Mouse (Mus musculus) retina, embryonic 14.5 days (tissue): ENCODE data around the gene Pla2g4a.

Experiments used
- DNase-seq: peaks from one replicate; pipeline ENCODE4 v3.0.0-alpha.2; 2015; ENCODE audit warnings: low spot score

Gene Pla2g4a

DNA sequence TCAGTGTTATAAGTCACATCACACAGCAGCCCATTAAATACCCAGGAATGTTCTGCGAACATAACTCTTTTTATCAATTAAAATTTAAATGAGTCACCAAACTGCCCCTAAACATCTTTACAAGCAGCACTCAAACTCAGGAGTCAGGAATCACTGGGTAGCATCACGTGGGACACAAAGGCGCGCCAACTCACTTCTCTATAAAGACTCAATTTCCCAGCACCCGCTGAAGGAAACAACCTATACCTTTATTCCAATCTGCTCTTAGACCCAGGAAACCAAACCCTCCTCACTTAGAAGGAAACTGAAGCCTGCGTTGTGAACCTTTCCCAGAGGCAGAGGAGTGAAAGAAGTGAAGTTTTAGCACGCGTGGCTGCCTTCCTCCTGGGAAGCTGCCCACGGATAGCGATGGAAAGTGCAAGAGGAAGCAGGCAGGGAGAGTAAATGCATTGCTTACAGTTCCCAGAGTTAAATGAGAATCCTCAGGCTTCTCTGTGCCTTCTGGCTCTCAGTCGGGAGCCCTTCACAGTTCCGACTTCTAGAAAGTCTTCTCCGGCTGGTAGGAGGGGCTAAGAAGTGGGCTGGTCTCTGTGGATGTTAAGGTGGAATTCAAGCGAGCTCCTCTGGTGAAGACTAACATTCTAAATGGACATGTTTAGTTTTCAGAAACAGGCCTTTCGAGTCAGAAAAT lies at the start of gene Pla2g4a:
Gene Pla2g4a (minus strand): TSS at position 557 of the 691 bp plus-strand sequence.
- DNase-seq: peak; percentile 37

DNA sequence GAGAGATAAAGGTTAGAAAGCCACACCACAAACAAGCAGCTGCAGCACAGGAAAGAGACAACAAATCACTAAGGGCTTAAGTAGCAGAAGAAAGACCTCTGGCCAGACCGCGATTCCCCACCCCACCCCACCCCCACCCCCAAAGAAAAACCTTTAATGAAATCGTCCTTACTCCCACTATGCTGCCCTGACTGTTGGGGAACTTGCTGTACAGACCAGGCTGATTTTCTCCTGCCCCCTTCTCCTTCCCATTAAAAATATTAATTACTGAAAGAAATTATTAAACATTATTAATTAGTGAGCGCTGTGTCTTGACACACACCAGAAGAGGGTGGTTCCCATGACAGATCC lies 49.5 kb upstream of the Pla2g4a start:
- DNase-seq: no peak

DNA sequence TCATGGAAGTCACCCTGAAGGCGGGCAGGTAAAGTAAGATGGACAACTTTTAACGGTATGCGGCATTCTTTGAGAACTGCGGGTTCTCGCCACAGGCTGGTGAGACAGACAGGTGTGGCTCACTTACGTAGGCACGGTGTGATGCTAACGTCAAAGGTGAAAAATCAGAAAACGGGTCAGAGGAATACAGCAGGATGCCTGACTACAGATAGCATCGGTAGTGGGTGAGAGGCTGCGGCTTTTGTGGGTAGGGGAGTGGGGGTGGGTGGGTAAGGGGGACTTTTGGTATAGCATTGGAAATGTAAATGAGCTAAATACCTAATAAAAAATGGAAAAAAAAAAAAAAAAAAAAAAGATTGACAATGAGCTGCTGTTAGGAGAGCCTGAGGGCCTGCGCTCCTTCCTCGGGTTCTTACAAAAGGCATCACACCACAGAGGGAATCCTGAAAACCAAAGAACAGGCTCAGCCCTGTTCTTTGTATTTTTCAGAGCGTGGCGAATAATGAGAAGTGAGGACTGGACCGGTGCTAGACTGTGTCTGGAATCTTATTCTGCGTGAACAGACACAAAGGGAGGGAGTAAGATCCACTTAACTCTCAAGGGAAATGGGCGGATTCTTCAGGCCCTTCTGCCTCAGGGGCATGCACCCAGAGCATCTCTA lies 49.0 kb upstream of the Pla2g4a start:
- no peak for DNase-seq

DNA sequence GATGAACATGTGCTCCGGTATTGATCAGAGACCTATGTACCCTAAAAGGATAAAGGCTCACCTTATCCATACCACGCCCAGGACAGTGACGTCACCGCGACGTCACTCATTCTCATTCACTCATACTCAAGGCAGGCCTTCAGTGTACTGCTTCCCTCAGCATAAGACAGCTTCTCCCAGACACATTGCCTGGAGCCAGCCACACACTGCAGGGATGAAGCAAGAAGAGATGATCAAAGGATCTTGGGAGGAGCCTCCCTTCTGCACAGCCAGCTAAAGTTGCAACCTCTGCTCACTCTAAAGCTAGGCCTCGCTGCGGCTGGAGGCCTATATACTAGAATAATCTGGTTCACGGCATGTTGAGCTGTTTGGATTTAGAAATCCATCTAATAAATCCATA lies 48.0 kb upstream of the Pla2g4a start:
- DNase-seq: no peak

DNA sequence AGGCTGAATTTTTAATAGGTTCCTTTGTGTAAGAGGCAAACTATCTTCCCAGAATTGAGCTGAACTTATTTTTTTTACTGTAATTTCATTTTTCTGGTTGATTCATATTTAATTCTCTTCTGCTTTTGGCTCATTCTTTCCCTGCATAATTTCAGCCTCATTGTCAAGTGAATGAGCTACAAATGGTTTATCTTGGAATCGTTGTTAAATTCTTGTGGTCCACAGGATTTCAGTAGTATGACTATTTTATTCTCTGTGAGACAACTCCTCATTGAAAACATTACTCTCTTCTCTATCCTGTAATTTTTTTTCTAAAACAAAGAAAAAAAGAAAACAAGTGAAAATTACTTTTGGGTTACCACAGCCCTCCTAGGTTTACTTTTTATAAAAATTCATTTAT lies 14.5 kb upstream of the Pla2g4a start:
- DNase-seq: no peak

DNA sequence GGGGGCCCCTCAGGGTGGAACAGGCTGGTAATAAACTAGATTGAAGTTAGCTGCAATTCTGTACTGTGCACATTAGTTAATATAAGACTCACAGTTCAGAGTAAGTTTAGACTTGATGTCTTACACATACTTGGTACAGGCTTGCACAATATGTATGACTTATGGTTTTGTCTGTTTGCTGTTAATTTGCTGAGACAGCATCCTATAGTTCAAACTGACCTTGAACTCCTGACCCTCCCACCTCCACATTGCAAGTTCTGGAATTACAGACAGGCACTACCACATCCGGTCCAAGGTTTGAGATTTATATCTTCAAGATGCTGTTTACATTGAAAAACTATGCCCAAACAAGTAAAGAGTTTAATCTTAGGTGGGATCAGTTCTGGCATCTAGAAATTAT lies 4.7 kb upstream of the Pla2g4a start:
- DNase-seq: no peak

DNA sequence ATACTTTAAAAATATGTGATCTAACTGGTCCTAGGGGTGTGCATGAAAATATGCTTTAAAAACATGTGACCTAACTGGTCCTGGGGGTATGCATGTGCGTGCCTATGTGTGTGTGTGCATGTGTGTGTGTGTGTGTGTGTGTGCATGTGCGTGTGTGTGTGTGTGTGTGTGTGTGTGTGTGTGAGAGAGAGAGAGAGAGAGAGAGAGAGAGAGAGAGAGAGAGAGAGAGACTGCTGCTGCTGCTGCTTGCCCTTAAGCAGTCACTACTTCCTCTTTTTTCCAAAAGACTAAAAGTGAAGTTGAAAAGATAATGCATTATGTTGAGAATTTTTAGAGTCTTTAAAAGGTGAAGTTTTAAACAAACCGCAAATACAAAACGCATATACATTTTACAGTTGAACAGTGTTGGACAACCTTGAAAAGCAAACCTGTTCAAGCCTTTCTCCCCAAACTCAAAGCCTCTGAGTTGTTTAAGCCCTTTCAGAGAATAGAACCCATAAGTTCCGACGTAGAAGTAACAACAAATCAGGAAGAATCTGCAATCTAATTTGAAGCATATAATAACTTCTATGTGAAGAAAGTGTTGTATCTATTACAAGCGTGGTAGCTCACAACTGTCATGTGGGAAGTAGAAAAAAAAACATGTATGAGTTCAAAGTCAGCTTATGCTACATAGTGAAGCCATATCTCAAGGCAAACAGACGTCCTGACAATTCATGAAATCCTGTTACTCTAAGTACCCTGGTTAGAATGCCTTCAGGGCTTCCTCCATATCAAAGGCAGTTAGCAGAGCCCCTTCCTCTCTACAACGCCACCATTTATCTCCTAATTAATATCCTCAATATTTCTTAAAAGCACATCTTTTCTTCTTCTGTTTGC lies 574 bp upstream of the Pla2g4a start:
- no peak for DNase-seq

DNA sequence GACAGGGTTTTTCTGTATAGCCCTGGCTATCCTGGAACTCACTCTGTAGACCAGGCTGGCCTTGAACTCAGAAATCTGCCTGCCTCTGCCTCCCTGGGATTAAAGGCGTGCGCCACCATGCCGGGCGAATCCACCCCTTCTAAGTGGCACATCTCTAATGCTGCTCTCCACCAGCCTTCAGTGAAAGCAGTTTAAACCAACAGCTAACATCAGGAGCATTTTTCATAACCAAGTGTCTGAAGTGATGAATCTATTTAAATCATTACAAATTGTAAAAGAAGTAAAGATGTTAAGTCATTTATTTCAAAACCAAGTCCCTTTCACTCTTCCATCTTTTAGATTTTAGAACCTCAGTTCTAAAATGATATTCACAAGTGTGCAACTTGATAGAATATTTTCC lies 839 bp downstream of the Pla2g4a start:
- no peak for DNase-seq

DNA sequence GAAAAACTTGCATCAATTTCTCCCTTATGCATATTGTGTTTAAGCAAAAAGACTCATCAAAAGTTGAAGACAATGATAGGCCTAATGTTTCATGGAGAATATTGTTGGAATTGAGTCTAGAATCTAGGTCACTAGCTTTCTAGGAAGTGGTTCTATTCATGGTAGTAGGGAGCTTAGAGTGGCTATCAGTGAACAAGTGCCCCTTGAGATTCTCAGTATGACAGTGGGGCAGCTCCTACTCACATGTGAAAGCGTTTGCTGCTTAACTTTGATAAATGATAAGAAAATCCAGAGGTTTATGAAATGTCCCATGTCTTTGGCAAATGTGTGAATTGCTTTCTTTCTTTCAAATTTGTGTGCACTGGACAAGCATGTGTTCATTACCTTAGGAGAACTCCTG lies 2.0 kb downstream of the Pla2g4a start:
- no peak for DNase-seq

DNA sequence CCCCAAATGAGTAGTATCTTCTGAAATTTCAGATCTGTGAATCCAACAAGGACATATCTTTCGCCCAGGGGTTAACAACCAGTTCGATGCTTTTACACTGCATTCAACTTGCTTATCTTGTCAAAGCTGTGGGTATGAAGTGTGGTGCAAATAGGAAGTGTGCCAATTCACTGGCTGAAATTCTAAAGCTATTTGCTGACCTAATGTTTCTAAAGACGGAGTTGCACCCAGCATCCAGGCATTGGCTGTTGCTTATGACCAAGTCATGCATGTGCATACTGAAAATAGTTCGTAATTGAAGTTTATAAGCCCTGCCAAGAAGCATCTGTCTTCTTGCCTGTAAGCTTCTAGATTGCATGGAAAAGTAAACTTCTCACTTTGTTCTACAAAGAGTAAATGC lies 5.6 kb downstream of the Pla2g4a start:
- DNase-seq: no peak

DNA sequence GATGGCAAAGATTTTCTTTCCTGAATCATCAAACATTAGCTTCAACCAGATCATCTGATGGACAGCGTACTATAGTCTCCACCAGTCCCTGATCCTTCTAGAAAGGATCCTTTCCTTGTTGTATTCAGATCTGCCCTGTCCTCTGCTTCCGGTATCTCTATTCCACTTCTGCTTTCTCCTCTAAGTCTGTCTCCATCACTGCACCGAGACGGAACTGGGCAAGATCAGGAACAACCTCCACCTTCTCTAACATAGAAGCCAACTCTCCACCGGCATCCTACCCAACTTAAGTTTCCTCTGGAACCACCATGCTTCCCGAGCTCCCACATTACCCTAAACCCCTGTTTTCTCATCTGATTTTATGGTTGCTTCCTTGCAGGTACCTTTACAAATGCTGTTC lies 7.1 kb downstream of the Pla2g4a start:
- no peak for DNase-seq

DNA sequence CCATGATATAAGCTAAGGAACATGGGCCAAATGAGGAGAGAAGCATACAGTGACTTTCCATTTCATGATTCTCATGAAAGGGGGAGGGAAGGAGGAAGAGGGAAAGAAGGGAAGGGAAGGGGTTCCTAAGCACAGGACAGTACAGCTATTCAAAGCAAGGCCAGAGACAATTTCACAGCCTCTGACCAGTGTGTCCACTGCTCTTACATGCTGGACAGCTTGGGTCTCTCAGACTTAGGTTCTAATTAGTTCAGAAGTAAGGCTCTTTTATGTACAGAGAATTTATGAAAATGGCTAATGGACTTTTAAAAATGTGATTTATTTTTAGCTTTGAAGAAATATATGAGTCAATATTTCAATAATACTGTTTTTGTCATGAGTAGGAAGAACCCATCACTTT lies 9.0 kb downstream of the Pla2g4a start:
- no peak for DNase-seq

DNA sequence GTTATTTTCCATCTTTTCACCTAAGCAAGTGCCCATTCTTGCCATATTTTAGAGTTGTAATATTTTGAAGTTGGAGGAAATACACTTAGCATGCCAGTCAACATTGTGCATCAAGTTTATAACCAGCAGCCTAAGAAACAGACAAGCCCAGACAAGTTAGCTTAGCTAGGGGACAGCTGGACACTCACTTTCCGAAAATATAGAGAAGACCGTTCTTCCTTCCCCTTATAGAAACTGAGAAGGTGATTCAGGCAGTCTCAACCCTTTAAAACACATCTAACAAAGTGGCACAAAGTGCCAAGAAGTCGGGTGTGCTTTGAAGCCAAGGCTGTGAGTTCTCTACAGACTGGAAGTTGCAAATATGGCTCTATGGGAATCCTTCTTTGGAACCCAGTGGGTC lies 10.4 kb downstream of the Pla2g4a start:
- no peak for DNase-seq

DNA sequence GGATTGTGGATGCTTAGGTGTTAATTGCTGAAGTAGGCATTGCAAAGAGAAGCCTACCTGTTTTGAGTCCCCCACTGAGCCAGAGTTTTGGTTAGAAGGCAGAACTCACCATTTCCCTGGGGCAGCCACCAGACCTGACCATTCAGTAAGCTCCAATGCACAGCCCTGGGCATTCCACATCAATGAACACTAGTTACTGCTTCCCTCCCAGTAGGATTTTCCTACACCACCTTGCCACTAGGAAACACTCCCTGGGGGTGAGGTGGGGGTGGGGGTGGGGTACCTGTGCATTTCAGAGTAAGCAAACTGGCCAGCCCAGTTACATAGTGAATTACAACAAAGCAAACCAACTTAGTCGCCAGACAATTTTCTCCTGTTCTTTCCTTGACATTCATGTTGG lies 10.8 kb downstream of the Pla2g4a start:
- DNase-seq: no peak

DNA sequence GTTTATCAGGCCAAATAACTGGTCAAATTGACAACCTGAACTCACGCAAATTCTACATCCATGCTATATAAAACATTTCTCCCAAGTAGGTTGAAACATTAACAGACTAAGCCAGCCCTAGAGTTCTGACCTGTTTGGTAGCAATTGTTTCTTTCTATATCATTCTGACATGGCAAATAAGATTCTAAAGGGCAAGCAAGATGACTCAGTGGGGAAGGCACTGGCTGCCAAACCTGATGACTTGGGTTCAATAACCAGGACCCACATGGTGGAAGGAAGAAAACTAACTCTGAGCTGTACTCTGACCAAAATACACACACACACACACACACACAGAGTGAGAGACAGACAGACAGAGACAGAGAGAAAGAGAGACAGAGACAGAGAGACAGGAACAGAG lies 11.8 kb downstream of the Pla2g4a start:
- no peak for DNase-seq

DNA sequence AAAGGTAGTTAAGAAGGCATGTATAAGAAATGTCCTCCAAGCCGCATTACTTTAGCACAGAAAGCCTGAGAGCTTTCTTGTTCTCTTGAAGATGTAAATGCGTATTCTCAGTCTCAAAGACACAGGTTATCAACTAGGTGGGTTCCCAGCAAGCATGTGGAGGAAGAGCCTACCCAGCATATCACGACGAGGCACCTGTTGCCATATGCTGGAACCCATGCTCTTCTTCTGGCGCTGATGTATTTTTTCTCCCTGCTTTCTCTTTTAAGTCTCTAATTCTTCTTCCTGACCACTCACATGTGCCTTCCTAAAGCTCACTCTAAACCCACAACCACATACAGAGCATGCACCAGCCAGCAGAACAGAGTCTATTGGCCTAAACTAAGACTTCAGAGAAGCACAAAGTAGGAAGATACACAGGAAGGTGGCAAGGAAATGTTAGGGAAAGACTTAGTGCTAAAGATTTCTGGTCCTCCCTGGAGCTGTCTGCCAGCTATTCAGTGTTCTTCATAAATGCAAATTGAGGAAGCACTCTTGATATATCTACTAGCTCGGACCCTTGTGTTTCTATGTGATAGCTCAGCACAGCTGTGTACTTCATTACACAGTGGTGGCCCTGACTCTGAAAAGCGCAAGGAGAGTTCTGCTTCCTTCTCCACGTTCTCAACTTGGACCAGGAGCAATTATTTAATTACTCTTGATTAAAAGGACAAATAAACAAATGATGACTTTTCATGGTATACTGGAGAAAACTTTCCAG lies 12.8 kb downstream of the Pla2g4a start:
- DNase-seq: no peak

DNA sequence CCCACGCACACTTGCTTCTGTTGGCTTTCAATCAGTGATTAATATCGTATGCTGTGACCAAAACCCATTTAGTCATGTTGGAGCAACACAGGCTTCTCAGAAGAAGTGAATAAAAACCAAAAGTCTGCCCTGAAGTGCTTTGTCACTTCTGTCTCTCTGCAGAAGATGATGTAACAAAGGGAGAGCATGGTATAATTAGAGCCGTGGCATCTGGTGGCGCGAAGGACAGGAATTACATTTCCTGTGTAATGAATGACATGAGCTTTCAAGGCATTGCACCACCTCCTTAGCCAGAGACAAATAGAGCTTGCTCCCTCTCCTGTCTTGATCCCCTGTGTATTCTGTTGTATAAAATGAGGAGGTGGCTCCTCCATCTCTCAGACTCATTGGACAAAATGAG lies 14.1 kb downstream of the Pla2g4a start:
- DNase-seq: no peak

DNA sequence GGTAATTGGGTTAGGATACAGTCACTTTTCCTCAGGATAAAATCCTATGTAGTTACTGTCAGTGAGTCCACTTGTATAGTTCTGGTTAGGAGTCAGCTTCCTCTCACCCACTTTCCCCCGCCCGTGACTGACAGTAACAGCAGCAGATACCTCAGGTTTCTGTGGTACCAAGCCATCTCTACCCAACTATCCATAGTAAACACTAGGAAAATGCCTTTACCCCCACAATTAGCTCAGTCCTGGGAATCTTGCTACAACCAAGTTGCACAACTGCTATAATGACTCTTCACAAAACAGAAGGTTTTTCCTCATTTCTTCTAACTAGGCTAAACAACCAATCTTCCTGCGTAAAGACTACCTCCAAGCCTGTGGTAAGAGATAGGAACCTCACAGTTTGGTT lies 14.7 kb downstream of the Pla2g4a start:
- no peak for DNase-seq

DNA sequence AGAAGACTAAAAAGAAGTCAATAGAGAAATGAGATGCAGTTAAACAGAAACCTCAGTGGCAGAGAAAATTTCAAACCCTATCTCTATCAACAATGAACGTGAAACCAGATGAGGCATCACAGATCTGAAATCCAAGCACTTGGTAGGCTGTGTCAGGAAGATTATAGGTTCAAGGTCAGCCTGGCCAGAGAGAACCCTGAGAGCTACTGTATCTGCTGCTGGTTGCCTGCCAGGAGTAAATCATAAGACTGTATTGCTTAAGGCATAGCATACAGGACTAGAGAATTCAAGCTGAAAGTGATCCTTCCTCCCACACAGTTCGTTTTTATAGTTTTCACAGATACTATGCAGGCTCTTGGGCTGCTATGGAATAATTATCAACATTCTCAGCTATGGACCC lies 17.5 kb downstream of the Pla2g4a start:
- no peak for DNase-seq

DNA sequence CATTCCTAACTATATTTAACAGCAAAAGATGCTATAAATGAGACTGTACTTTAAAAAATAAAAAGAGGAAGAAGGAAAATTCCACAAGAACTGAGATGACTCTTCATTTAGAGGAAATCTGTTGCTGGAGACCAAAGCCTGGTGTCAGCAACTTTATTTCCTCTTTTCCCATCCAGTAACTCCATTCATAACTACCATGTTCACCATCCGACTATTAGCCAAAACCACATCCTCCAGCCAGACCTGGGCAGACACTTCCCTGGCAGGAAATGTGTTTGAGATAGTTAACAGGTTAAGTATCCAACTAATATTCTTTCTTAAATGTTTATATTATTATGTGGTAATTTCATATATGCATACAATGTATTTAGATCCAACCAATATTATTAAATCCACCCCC lies 20.8 kb downstream of the Pla2g4a start:
- no peak for DNase-seq

DNA sequence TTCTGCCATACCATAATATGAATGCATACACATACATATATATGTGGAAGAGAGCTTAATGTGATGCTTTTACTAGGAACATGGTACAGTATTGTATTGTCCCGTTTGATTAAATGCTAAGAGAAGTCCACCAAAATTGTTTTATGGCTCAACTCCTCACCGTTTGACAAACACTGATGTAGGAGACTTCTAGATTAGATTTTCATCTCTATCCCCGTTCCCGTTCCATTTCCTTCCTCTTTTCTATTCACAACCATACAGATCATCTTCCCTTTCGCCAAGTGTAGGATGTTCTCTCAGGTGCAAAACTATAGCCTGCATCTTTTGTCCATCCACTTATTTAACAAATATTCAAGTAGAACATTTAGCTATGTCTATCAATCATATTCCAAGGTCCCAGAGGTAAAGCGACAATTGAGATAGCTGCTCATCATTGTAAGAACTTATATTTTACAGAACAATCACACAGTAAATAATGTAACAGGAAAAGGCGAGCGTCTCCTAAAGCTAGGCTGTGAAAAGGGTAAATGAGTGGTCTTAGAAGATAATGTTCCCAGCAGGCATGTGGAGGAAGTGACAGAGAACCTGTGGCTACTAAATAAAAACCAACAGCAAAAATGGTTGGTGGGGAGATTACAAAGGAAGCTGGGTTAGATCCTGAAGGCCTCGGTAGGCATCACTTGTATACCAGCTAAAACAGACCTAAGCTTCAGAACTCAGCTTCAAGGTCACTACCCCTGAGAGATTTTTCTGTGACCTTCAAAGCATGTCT lies 21.6 kb downstream of the Pla2g4a start:
- DNase-seq: no peak

DNA sequence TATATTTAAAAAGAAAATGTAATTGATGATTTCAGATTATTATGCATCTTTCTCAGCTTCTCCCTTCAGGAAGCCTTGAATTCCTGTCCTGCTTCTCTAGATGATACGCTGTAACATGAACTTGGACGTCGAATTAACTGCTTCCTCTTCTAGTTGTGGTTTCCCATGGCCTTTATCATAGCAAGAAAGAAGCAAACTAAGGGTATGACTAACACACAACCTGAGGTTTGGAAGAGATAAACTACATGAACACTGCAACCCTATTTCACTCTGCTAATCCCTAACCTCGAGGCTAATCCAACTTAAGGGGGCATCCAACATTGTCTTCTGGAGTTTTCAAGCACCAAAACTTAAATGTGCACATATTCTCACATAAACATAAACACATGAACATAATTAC lies 23.3 kb downstream of the Pla2g4a start:
- DNase-seq: no peak
